1 mouse cellular context compared by ENCODE assay signal in the genomic region with DNA sequence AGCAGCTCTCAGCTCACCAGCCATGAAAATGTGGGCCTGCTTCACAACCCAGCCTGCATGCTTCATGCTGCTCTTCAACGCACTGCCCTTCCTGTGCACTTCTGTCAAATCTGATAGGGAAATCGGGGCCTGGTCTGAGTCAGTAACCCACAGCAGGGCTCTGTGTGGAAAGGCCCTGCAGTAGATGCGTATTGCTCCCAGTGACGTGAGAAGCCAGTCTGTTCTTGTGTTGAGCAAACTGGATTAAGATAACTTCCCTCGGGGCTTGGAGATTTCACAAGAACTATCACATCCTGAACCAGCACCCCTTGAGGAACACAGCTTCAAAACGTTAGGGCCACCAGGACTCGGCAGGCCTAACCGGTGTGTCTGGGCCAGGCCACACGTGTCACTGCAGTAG.
TF ChIP-seq lines count a peak whose summit lies in the region.

No protein-coding gene starts in this region.

TF ChIP-seq in CH12.LX, 34 proteins besides CTCF, POLR2A, EP300 and RAD21 (continued from another document):
- no peak for TF ChIP-seq CHD2 (IDR thresholded peaks at IDR 0.05; ENCODE audit: low read length)
- TF ChIP-seq USF2 (conservative IDR thresholded peaks at IDR 0.05; ENCODE audit: low read depth, low read length) = no peak
- no peak for TF ChIP-seq ZKSCAN1 (IDR thresholded peaks at IDR 0.05; ENCODE audit: borderline replicate concordance, low read depth, low read length)
- no peak for TF ChIP-seq RCOR1 (conservative IDR thresholded peaks at IDR 0.05; ENCODE audit: low read depth, low read length)
- TF ChIP-seq PAX5 (IDR thresholded peaks at IDR 0.05; ENCODE audit: low read length) = no peak
- TF ChIP-seq ELF1 (IDR thresholded peaks at IDR 0.05; ENCODE audit: low read depth, low read length) = no peak
